Mouse (Mus musculus) G1E (cell line): ENCODE results near the gene Hexim1. TPM values are rescaled to one million over a fixed set of nuclear protein-coding genes. Genes with fewer than 3 reads are reported as not detected.

Experiments used
- ATAC-seq: 2 replicates; pipeline ENCODE4 v1.8.0; 2016; ENCODE audit warnings: mild to moderate bottlenecking; ENCODE audit not compliant: insufficient number of reproducible peaks, poor library complexity, low FRiP score, severe bottlenecking; ENCODE audit errors: extremely low read depth
- DNase-seq: peaks from one replicate; pipeline ENCODE4 v3.0.0; 2012; ENCODE audit warnings: low spot score
- H3K27me3 ChIP-seq: 2 replicates; pipeline ENCODE4 v1.6.1; 2012; ENCODE audit warnings: mild to moderate bottlenecking, low read length, inconsistent platforms; ENCODE audit not compliant: insufficient read depth
- H3K36me3 ChIP-seq: replicated peaks from 2 replicates; pipeline ENCODE3; 2012; ENCODE audit warnings: mild to moderate bottlenecking, inconsistent platforms
- H3K4me1 ChIP-seq: 2 replicates; pipeline ENCODE4 v1.6.1; 2012; ENCODE audit warnings: low read depth, low read length, inconsistent platforms, mixed read lengths; ENCODE audit not compliant: insufficient read depth
- H3K4me3 ChIP-seq: 2 replicates; pipeline ENCODE4 v1.5.1; 2012; ENCODE audit warnings: low read depth, mild to moderate bottlenecking, inconsistent platforms, low read length, moderate library complexity, mixed read lengths
- H3K9me3 ChIP-seq: replicated peaks from 2 replicates; pipeline ENCODE4 v1.6.1; 2012; ENCODE audit warnings: inconsistent platforms
- CTCF ChIP-seq: IDR thresholded peaks from 2 replicates; pipeline ENCODE4 v1.5.1; 2012; ENCODE audit warnings: low read depth, low read length, inconsistent platforms, mixed read lengths
- GATA1 ChIP-seq: IDR thresholded peaks from 2 replicates; pipeline ENCODE4 v1.6.1; 2012; ENCODE audit warnings: borderline replicate concordance, low read length, inconsistent platforms, mixed read lengths
- GATA2 ChIP-seq: IDR thresholded peaks from 2 replicates; pipeline ENCODE4 v1.6.1; 2012; ENCODE audit warnings: low read depth, low read length, inconsistent platforms, borderline replicate concordance
- POLR2AphosphoS5 ChIP-seq: IDR thresholded peaks from 2 replicates; pipeline ENCODE4 v1.6.1; 2012; ENCODE audit warnings: low read depth, low read length, inconsistent platforms; ENCODE audit not compliant: insufficient replicate concordance
- TAL1 ChIP-seq: conservative IDR thresholded peaks from 2 replicates; pipeline ENCODE4 v1.6.1; 2012; ENCODE audit warnings: low read depth, low read length, inconsistent platforms, mixed read lengths
- polyA plus RNA-seq: library from polyadenylated mRNA; stranded (reverse); fragments of >175 nt; gene quantifications from 2 replicates; pipeline ENCODE4 v1.2.3, GENCODE M21; 2012
- total RNA-seq, 2 experiments: library from RNA; stranded (forward) in 1 of 2; stranded (reverse) in 1 of 2; fragments of 200-1000 nt in 1 of 2; fragments of >200 nt in 1 of 2; fragmentation: Nextera tagmentation in 1 of 2; gene quantifications; 2 replicates each; pipeline ENCODE4 v1.2.3; 2014 to 2017

Gene Hexim1
- total and polyA plus RNA-seq, 3 experiments: 16.6 to 39.4 (median 25.7) TPM

- TF ChIP-seq GATA1: no peak
- TF ChIP-seq CTCF: no peak
- TF ChIP-seq TAL1: no peak
- TF ChIP-seq GATA2: no peak
- no peak; the same call in 1 of the 2 replicates for TF ChIP-seq POLR2AphosphoS5
- no peaks in the 10 kb centered on the region for H3K9me3 ChIP-seq
- peaks cover 55% of the 10 kb centered on the region for H3K4me1 ChIP-seq
- peaks cover 53% of the 10 kb centered on the region for H3K36me3 ChIP-seq
- peak overlapping the region; percentile 80 for H3K4me3 ChIP-seq
- ATAC-seq: 0 out of 2 replicates have a peak, but pooled peaks have one; percentile 12
- DNase-seq: peak; percentile 61
- H3K27me3 ChIP-seq: no peaks in the 10 kb centered on the region
These were observed 646 bp upstream of the Hexim1 start for GRCm38 (mm10) chr11:103115163-103116007.

DNA sequence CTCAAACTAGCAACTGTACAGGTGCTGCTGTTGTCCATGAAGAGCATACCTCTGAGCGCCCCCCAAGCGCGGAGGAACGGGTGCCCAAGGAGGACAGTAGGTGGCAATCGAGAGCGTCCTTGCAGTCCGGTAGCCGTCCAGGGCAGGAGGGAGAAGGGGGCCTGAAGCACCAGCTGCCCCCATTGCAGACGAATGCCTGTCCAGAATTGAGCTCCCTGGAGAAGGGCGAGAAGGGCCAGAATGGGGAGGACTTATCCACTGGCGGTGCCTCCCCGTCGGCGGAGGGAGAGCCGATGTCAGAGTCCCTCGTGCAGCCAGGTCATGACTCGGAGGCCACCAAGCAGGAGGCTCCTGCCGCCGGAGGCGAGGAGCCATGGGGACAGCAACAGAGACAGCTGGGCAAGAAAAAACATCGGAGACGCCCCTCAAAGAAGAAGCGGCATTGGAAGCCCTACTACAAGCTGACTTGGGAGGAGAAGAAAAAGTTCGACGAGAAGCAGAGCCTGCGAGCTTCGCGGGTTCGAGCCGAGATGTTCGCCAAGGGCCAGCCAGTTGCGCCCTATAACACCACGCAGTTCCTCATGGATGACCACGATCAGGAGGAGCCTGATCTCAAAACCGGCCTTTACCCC is 1.0 kb downstream of the Hexim1 start:
- H3K9me3 ChIP-seq: no peaks in the 10 kb centered on the region
- H3K4me1 ChIP-seq: peaks cover 50% of the 10 kb centered on the region
- H3K27me3 ChIP-seq: no peaks in the 10 kb centered on the region
- TF ChIP-seq CTCF: 0 out of 2 replicates have a peak, but pooled peaks have one; percentile 19
- no peak for TF ChIP-seq TAL1
- ATAC-seq: no peak
- peak; percentile 66 for DNase-seq
- peak overlapping the region; percentile 74 for H3K4me3 ChIP-seq
- H3K36me3 ChIP-seq: peaks cover 38% of the 10 kb centered on the region

DNA sequence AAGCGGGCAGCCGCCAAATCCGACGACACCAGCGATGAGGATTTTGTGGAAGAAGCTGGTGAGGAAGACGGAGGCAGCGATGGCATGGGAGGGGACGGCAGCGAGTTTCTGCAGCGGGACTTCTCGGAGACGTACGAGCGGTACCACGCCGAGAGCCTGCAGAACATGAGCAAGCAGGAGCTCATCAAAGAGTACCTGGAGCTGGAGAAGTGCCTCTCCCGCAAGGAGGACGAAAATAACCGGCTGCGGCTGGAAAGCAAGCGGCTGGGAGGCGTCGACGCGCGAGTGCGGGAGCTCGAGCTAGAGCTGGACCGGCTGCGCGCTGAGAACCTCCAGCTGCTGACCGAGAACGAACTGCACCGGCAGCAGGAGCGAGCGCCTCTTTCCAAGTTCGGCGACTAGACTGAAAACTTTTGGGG is 1.6 kb downstream of the Hexim1 start:
- ATAC-seq (no peak), DNase-seq (no peak)
- peaks cover 33% of the 10 kb centered on the region for H3K36me3 ChIP-seq
- peaks cover 45% of the 10 kb centered on the region for H3K4me1 ChIP-seq
- H3K27me3 ChIP-seq: no peaks in the 10 kb centered on the region
- H3K9me3 ChIP-seq: no peaks in the 10 kb centered on the region
- TF ChIP-seq GATA2 (no peak), TAL1 (no peak), GATA1 (no peak)
- peak overlapping the region; percentile 74 for H3K4me3 ChIP-seq

- TF ChIP-seq POLR2AphosphoS5 (no peak), CTCF (no peak), GATA2 (no peak), TAL1 (no peak), GATA1 (no peak)
- peaks cover 24% of the 10 kb centered on the region for H3K36me3 ChIP-seq
- no peaks in the 10 kb centered on the region for H3K27me3 ChIP-seq
- H3K9me3 ChIP-seq: no peaks in the 10 kb centered on the region
- no peak for ATAC-seq
- peaks cover 37% of the 10 kb centered on the region for H3K4me1 ChIP-seq
- no peak overlapping the region; the same call in 1 of the 2 replicates for H3K4me3 ChIP-seq
- no peak for DNase-seq
These were observed 2.8 kb downstream of the Hexim1 start for GRCm38 (mm10) chr11:103118866-103119265.

GRCm38 (mm10) chr11:103119609-103120008 is 3.6 kb downstream of the Hexim1 start:
- H3K4me1 ChIP-seq: peaks cover 30% of the 10 kb centered on the region
- TF ChIP-seq POLR2AphosphoS5 (no peak), GATA1 (no peak), TAL1 (no peak), GATA2 (no peak), CTCF (no peak)
- H3K36me3 ChIP-seq: peaks cover 19% of the 10 kb centered on the region
- H3K27me3 ChIP-seq: no peaks in the 10 kb centered on the region
- no peak overlapping the region for H3K4me3 ChIP-seq
- H3K9me3 ChIP-seq: no peaks in the 10 kb centered on the region
- DNase-seq (no peak), ATAC-seq (no peak)

DNA sequence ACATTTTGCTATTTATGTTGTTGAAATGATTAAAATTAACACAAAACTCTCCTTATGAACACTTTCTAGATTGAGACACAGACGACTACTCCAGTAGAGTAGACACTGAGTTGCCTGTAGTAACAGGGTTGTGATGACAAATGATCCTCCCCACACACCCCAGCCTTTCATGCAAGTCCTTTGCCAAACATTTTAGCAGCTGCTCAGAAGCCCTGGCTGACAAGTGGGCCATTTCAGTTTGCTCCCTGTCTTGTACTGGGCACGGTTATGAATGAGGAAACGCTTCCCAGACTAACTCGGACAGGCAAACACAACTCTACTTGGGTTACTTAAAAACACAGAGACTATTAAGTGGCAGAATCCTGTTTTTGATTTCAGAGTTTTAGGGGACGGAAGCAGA is 4.3 kb downstream of the Hexim1 start:
- DNase-seq (no peak), ATAC-seq (no peak)
- peaks cover 24% of the 10 kb centered on the region for H3K4me1 ChIP-seq
- H3K9me3 ChIP-seq: no peaks in the 10 kb centered on the region
- no peak for TF ChIP-seq POLR2AphosphoS5
- no peak for TF ChIP-seq GATA1
- no peak for TF ChIP-seq GATA2
- TF ChIP-seq TAL1: no peak
- TF ChIP-seq CTCF: no peak
- no peak overlapping the region for H3K4me3 ChIP-seq
- H3K27me3 ChIP-seq: no peaks in the 10 kb centered on the region
- peaks cover 19% of the 10 kb centered on the region for H3K36me3 ChIP-seq
